Mouse (Mus musculus) small intestine, adult 2 months (tissue): Measurements from ENCODE around the gene Snap23. TPM values are rescaled to one million over a fixed set of nuclear protein-coding genes. Genes with fewer than 3 reads are reported as not detected.
"Not testable (repeated sequence)": the region's sequence is repeated elsewhere in the genome, so short reads cannot be mapped to it uniquely, and the experiment has no call there.

ENCODE experiments used
- H3K27ac ChIP-seq: fragments of 200-500 bp; 2 replicates; pipeline ENCODE4 v1.5.1; 2012; ENCODE audit warnings: low read depth, low read length, control low read depth, inconsistent platforms; ENCODE audit not compliant: insufficient read depth
- H3K27me3 ChIP-seq: fragments of 200-500 bp; 2 replicates; pipeline ENCODE4 v1.6.1; 2012; ENCODE audit warnings: mild to moderate bottlenecking, moderate library complexity, low read length, inconsistent platforms; ENCODE audit not compliant: control insufficient read depth, insufficient read depth
- H3K36me3 ChIP-seq: fragments of 200-500 bp; 2 replicates; pipeline ENCODE4 v1.6.1; 2012; ENCODE audit warnings: mild to moderate bottlenecking, low read length, control low read depth, inconsistent platforms; ENCODE audit not compliant: control insufficient read depth, insufficient read depth
- H3K4me1 ChIP-seq: fragments of 200-500 bp; 2 replicates; pipeline ENCODE4 v1.6.1; 2012; ENCODE audit warnings: low read length, inconsistent platforms, mixed read lengths; ENCODE audit not compliant: control insufficient read depth, insufficient read depth, insufficient read length
- H3K4me3 ChIP-seq: fragments of 200-500 bp; 2 replicates; pipeline ENCODE4 v1.5.1; 2012; ENCODE audit warnings: low read depth, mild to moderate bottlenecking, control low read depth, inconsistent platforms, low read length, moderate library complexity
- CTCF ChIP-seq: fragments of 200-500 bp; IDR thresholded peaks from 2 replicates; pipeline ENCODE4 v1.5.1; 2012; ENCODE audit warnings: low read depth, mild to moderate bottlenecking, control low read depth, inconsistent platforms, low read length, moderate library complexity, mixed read lengths; ENCODE audit not compliant: insufficient replicate concordance, insufficient read length; ENCODE audit errors: extremely low read depth
- POLR2A ChIP-seq: fragments of 200-500 bp; IDR thresholded peaks from 2 replicates; pipeline ENCODE4 v1.6.1; 2012; ENCODE audit warnings: low read depth, mild to moderate bottlenecking, control low read depth, inconsistent platforms, low read length, moderate library complexity
- WGBS: fragments of 180-500 bp; shearing (Covaris S2); methylation state at CpG from one replicate; pipeline ENCODE4 v1.1.7; 2018; 5-methylcytosine and 5-hydroxymethylcytosine counted together
- polyA plus RNA-seq: library from polyadenylated mRNA; depleted of rRNA; stranded (reverse); fragments of >200 nt; gene quantifications from 2 replicates; pipeline ENCODE4 v1.2.3, GENCODE M21; 2012

The Snap23 gene
- polyA plus RNA-seq, 1 experiment: 3.6 TPM

- no peak for TF ChIP-seq POLR2A
- TF ChIP-seq CTCF: no peak
- Histone ChIP-seq H3K4me3 (no peak overlapping the region), H3K4me1 (peaks cover 3% of the 10 kb centered on the region; the same call in 1 of the 2 replicates), H3K27me3 (no peaks in the 10 kb centered on the region), H3K27ac (no peak overlapping the region), H3K36me3 (no peaks in the 10 kb centered on the region; the same call in 1 of the 2 replicates)
- WGBS: 75% methylated on average over 2 of the region's 2 CpGs
Observed at GRCm38 (mm10) chr2:120565363-120565762, 2.1 kb upstream of the Snap23 start.

- TF ChIP-seq CTCF: 0 out of 2 replicates have a peak, but pooled peaks have one; percentile 7
- no peak for TF ChIP-seq POLR2A
- Histone ChIP-seq H3K4me3 (peak overlapping the region; percentile 96), H3K27me3 (no peaks in the 10 kb centered on the region), H3K4me1 (peaks cover 3% of the 10 kb centered on the region; the same call in 1 of the 2 replicates), H3K27ac (peak overlapping the region; percentile 92), H3K36me3 (peaks cover 4% of the 10 kb centered on the region; the same call in 1 of the 2 replicates)
- WGBS: 0% methylated on average over 22 of the region's 22 CpGs
Observed at GRCm38 (mm10) chr2:120567798-120568320, 388 bp downstream of the Snap23 start.

- TF ChIP-seq CTCF (no peak), POLR2A (no peak)
- peaks cover 3% of the 10 kb centered on the region; the same call in 1 of the 2 replicates for H3K4me1 ChIP-seq
- peaks cover 4% of the 10 kb centered on the region; the same call in 1 of the 2 replicates for H3K36me3 ChIP-seq
- no peaks in the 10 kb centered on the region for H3K27me3 ChIP-seq
- no peak overlapping the region for H3K4me3 ChIP-seq
- H3K27ac ChIP-seq: no peak overlapping the region
- WGBS: 77% methylated on average over 3 of the region's 3 CpGs
Observed at GRCm38 (mm10) chr2:120571081-120571480, 3.6 kb downstream of the Snap23 start.

- not testable (repeated sequence) for H3K27me3 ChIP-seq, H3K27ac ChIP-seq, H3K4me1 ChIP-seq, H3K36me3 ChIP-seq, H3K4me3 ChIP-seq
- WGBS: 93% methylated on average over 3 of the region's 3 CpGs
Observed at GRCm38 (mm10) chr2:120572161-120572560, 4.7 kb downstream of the Snap23 start.

GRCm38 (mm10) chr2:120575121-120575520 lies 7.7 kb downstream of the Snap23 start:
- Histone ChIP-seq H3K4me3 (no peak overlapping the region), H3K36me3 (peaks cover 4% of the 10 kb centered on the region; the same call in 1 of the 2 replicates), H3K27ac (no peak overlapping the region), H3K27me3 (no peaks in the 10 kb centered on the region), H3K4me1 (peaks cover 6% of the 10 kb centered on the region)
- TF ChIP-seq POLR2A (no peak), CTCF (no peak)
- WGBS: 75% methylated on average over 3 of the region's 3 CpGs

GRCm38 (mm10) chr2:120575978-120576377 lies 8.5 kb downstream of the Snap23 start:
- Histone ChIP-seq H3K27ac (no peak overlapping the region), H3K36me3 (peaks cover 4% of the 10 kb centered on the region; the same call in 1 of the 2 replicates), H3K4me1 (peaks cover 6% of the 10 kb centered on the region), H3K4me3 (no peak overlapping the region), H3K27me3 (no peaks in the 10 kb centered on the region)
- 85% methylated on average over 2 of the region's 2 CpGs for WGBS
- TF ChIP-seq POLR2A (no peak), CTCF (no peak)

- 59% methylated on average over 4 of the region's 4 CpGs for WGBS
- no peak overlapping the region for H3K4me3 ChIP-seq
- H3K27ac ChIP-seq: peak overlapping the region; percentile 56; the same call in 1 of the 2 replicates
- TF ChIP-seq CTCF (no peak), POLR2A (no peak)
- peaks cover 8% of the 10 kb centered on the region for H3K4me1 ChIP-seq
- H3K27me3 ChIP-seq: no peaks in the 10 kb centered on the region
- H3K36me3 ChIP-seq: no peaks in the 10 kb centered on the region
Observed at GRCm38 (mm10) chr2:120577799-120578198, 10.3 kb downstream of the Snap23 start.
